Mouse (Mus musculus) limb, embryonic 10.5 days (tissue): ENCODE data around the gene Cers6. TPM values are rescaled to one million over a fixed set of nuclear protein-coding genes. Genes with fewer than 3 reads are reported as not detected.

Experiments
- DNase-seq: peaks from one replicate; pipeline ENCODE4 v3.0.0-alpha.2; 2017; ENCODE audit warnings: low spot score
- H3K27ac ChIP-seq: fragments of 300-500 bp; sonication (generic); 2 replicates; pipeline ENCODE4 v1.5.1; 2016; ENCODE audit warnings: mild to moderate bottlenecking
- H3K27me3 ChIP-seq: fragments of 300-500 bp; sonication (generic); 2 replicates; pipeline ENCODE4 v1.6.1; 2016; ENCODE audit warnings: low read depth, mild to moderate bottlenecking; ENCODE audit not compliant: poor library complexity, severe bottlenecking
- H3K36me3 ChIP-seq: fragments of 300-500 bp; sonication (generic); 2 replicates; pipeline ENCODE4 v1.6.1; 2016; ENCODE audit warnings: mild to moderate bottlenecking, moderate library complexity
- H3K4me1 ChIP-seq: fragments of 300-500 bp; sonication (generic); 2 replicates; pipeline ENCODE4 v1.6.1; 2016
- H3K4me3 ChIP-seq: fragments of 300-500 bp; sonication (generic); 2 replicates; pipeline ENCODE4 v1.5.1; 2016; ENCODE audit warnings: mild to moderate bottlenecking, moderate library complexity
- H3K9me3 ChIP-seq: fragments of 300-500 bp; sonication (generic); replicated peaks from 2 replicates; pipeline ENCODE4 v1.6.1; 2016; ENCODE audit warnings: mild to moderate bottlenecking
- WGBS: fragments of 180-500 bp; shearing (Covaris S2); methylation state at CpG from one replicate; pipeline ENCODE4 v1.1.7; 2016; 5-methylcytosine and 5-hydroxymethylcytosine counted together
- polyA plus RNA-seq: library from polyadenylated mRNA; unstranded; fragments of >200 nt; fragmentation: Nextera tagmentation; extraction: Ambion mirVana; gene quantifications from 2 replicates; pipeline ENCODE4 v1.2.1, GENCODE M21; 2016

The Cers6 gene
- polyA plus RNA-seq, 1 experiment from 2014 or later: 25.4 TPM

DNA sequence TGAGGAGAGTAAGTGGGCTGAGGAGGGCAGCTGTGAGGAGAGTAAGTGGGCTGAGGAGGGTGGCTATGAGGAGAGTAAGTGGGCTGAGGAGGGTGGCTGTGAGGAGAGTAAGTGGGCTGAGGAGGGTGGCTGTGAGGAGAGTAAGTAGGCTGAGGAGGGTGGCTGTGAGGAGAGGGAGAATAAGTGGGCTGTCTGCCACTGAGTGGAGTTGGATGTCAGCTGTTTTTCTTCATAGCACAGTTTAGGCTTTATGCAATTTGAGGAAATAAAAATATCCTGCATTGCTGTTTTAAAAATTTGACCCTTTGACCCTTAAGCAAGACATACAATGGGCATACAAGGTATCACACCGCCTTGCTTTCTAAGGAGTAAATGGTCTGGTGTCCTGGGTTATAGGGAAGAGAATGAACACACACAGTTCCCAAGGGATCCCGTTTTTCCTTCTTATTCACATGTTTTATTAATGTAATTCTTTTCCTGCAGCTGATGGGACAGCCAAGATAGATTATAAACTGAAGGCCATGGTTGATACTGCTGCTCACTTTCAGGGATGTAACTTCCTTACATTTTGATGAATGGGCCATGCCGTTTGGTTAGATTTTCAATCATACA lies 27.0 kb downstream of the Cers6 start:
- WGBS: 82% methylated on average over 3 of the region's 3 CpGs
- no peaks in the 10 kb centered on the region for H3K9me3 ChIP-seq
- H3K4me3 ChIP-seq: no peak overlapping the region
- H3K36me3 ChIP-seq: no peaks in the 10 kb centered on the region
- peaks cover 24% of the 10 kb centered on the region for H3K4me1 ChIP-seq
- no peak for DNase-seq
- no peak overlapping the region for H3K27ac ChIP-seq
- H3K27me3 ChIP-seq: no peaks in the 10 kb centered on the region

- H3K4me3 ChIP-seq: no peak overlapping the region
- DNase-seq: no peak
- H3K36me3 ChIP-seq: no peaks in the 10 kb centered on the region
- H3K9me3 ChIP-seq: no peaks in the 10 kb centered on the region
- peaks cover 24% of the 10 kb centered on the region for H3K4me1 ChIP-seq
- H3K27me3 ChIP-seq: no peaks in the 10 kb centered on the region
- no peak overlapping the region for H3K27ac ChIP-seq
- WGBS: 94% methylated on average over 5 of the region's 5 CpGs
Observed at GRCm38 (mm10) chr2:68889661-68890170, 28.5 kb downstream of the Cers6 start.

DNA sequence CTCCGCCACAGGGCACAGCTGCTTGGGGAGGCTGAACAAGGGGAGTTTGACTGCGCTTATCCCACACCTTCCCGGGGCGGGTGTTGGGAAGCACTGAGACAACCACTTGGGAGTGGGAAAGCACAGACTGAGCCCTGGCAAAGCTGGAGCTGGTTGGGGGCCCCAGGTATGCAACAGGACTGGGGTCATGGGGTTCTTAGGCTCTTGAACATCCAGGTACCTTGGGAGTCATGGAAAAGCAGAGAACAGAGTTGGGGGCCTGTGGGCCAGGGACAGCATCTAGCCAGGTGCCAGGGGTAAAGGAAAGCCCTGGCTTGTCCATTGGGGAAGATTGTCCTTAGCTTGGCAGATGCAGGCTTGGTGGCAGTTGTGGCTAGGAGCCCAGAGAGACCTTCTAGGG lies 31.2 kb downstream of the Cers6 start:
- H3K27ac ChIP-seq: no peak overlapping the region
- H3K36me3 ChIP-seq: no peaks in the 10 kb centered on the region
- WGBS: 97% methylated on average over 4 of the region's 4 CpGs
- no peak for DNase-seq
- peaks cover 9% of the 10 kb centered on the region for H3K4me1 ChIP-seq
- no peaks in the 10 kb centered on the region for H3K9me3 ChIP-seq
- no peaks in the 10 kb centered on the region for H3K27me3 ChIP-seq
- H3K4me3 ChIP-seq: no peak overlapping the region

GRCm38 (mm10) chr2:68895044-68895764 lies 34.0 kb downstream of the Cers6 start:
- Histone ChIP-seq H3K27ac (no peak overlapping the region), H3K9me3 (no peaks in the 10 kb centered on the region), H3K27me3 (no peaks in the 10 kb centered on the region), H3K4me3 (no peak overlapping the region), H3K4me1 (peaks cover 9% of the 10 kb centered on the region), H3K36me3 (no peaks in the 10 kb centered on the region)
- 78% methylated on average over 10 of the region's 10 CpGs for WGBS
- no peak for DNase-seq

GRCm38 (mm10) chr2:68896196-68896595 lies 35.0 kb downstream of the Cers6 start:
- no peaks in the 10 kb centered on the region for H3K27me3 ChIP-seq
- no peaks in the 10 kb centered on the region for H3K9me3 ChIP-seq
- H3K27ac ChIP-seq: no peak overlapping the region
- H3K4me3 ChIP-seq: no peak overlapping the region
- H3K36me3 ChIP-seq: no peaks in the 10 kb centered on the region
- peaks cover 9% of the 10 kb centered on the region for H3K4me1 ChIP-seq
- WGBS: 80% methylated on average over 4 of the region's 4 CpGs
- DNase-seq: no peak

DNA sequence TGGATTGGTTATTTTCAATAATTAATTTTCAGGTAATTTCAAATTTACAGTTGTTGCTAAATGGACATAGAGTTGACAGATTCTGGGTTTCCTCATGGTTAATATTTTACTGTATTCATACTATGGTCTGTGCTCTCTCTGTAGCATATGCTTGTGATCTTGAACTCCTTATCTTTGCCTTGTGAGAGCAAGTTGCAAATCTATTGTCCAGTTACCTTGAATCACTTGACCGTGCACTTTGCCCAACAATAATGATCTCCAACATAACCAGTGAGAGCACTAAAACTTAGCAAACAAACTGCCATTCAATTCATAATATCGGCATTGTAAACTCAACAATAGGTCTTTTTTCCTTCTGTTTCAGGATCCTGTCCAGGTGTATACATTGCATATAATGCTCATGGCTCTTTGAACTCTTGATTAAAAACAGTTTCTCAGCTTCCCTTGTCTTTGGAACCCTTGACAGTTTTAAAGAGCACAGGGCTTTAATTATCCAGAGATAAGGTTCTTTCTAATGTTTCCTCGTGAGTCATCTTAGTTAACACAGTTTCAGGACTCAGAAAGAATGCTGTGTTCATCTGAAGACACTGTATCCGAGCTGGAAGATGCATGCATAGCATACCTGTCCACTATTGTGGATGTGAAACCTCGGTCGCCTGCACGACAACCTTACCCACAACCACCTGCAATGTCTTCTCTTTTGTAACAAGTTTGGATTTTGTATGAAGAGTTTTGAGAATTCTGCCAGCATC lies 38.7 kb downstream of the Cers6 start:
- DNase-seq: no peak
- 83% methylated on average over 7 of the region's 7 CpGs for whole genome bisulfite sequencing
- no peaks in the 10 kb centered on the region for H3K36me3 ChIP-seq
- no peak overlapping the region for H3K27ac ChIP-seq
- no peak overlapping the region for H3K4me3 ChIP-seq
- no peaks in the 10 kb centered on the region for H3K27me3 ChIP-seq
- H3K9me3 ChIP-seq: no peaks in the 10 kb centered on the region
- H3K4me1 ChIP-seq: peaks cover 3% of the 10 kb centered on the region; the same call in 1 of the 2 replicates

DNA sequence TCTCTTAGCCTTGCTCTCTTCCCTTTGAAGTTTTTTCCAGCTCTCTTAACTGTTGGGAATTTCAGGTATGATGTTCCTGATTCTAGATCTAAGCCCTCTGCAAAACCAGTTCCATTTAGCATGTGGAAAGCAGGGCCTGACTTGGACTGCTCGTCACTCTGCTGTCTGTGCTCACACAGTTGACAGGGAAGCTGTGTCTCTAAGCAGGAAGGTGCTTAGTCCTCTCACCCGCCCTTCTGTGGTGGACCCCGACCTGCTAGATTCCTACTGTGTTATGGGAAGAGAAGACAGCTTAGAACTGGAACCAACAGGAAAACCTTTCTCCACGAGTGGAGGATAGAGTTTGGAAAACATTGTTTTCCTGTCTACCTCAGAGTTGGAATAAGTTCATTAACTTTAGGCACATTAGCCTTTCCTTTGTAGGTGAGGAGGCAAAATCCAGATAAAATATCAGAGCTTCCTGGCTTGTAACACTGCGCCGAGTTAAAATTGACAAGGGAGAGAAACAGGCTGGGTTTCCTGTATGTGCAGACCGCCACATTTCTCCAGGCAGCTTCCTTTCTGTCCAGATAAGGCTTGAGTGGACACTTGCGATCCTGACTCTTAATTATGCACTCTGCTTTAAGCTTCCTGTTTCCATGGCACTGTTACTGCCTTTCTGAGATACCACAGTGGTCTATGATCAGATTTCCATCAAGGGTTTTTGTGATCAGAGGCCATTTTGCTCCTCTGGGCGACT lies 39.6 kb downstream of the Cers6 start:
- Histone ChIP-seq H3K36me3 (no peaks in the 10 kb centered on the region), H3K9me3 (no peaks in the 10 kb centered on the region), H3K27ac (no peak overlapping the region), H3K27me3 (no peaks in the 10 kb centered on the region), H3K4me1 (no peaks in the 10 kb centered on the region), H3K4me3 (no peak overlapping the region)
- DNase-seq: no peak
- WGBS: 82% methylated on average over 9 of the region's 9 CpGs

GRCm38 (mm10) chr2:68901708-68902107 lies 40.5 kb downstream of the Cers6 start:
- H3K27me3 ChIP-seq: no peaks in the 10 kb centered on the region
- H3K36me3 ChIP-seq: no peaks in the 10 kb centered on the region
- no peaks in the 10 kb centered on the region for H3K4me1 ChIP-seq
- no peak overlapping the region for H3K4me3 ChIP-seq
- H3K9me3 ChIP-seq: no peaks in the 10 kb centered on the region
- no peak for DNase-seq
- 91% methylated on average over 2 of the region's 2 CpGs for WGBS
- H3K27ac ChIP-seq: no peak overlapping the region

GRCm38 (mm10) chr2:68902546-68902945 lies 41.3 kb downstream of the Cers6 start:
- Histone ChIP-seq H3K36me3 (no peaks in the 10 kb centered on the region), H3K4me1 (no peaks in the 10 kb centered on the region), H3K4me3 (no peak overlapping the region), H3K27me3 (no peaks in the 10 kb centered on the region), H3K9me3 (no peaks in the 10 kb centered on the region), H3K27ac (no peak overlapping the region)
- DNase-seq: no peak
- WGBS: 76% methylated on average over 6 of the region's 6 CpGs

DNA sequence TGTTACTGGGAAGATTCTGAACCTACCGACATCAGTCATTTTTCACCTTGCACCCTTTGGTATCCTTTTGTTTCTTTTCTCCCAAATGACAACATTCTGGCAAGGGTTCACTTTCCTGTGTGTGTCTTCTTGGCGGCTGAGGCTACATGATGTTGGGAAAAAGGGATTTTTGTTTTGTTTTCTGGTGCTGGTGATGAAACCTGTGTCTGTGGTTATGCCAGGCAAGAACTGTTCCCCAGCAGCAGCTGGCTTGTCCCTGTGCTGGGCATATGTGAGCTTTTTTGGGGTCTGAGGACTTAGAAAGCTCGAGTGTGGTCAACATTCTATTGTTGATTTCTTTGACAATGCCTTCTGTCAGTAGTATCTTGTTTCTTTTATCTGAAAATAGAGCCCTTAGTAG lies 45.7 kb downstream of the Cers6 start:
- H3K27ac ChIP-seq: no peak overlapping the region
- no peaks in the 10 kb centered on the region for H3K36me3 ChIP-seq
- DNase-seq: no peak
- no peaks in the 10 kb centered on the region for H3K27me3 ChIP-seq
- no peaks in the 10 kb centered on the region for H3K9me3 ChIP-seq
- H3K4me3 ChIP-seq: no peak overlapping the region
- no peaks in the 10 kb centered on the region for H3K4me1 ChIP-seq
- 92% methylated on average over 3 of the region's 3 CpGs for WGBS

- H3K36me3 ChIP-seq: no peaks in the 10 kb centered on the region
- 77% methylated on average over 11 of the region's 11 CpGs for WGBS
- no peak overlapping the region for H3K27ac ChIP-seq
- no peak for DNase-seq
- H3K9me3 ChIP-seq: no peaks in the 10 kb centered on the region
- no peaks in the 10 kb centered on the region for H3K4me1 ChIP-seq
- no peak overlapping the region for H3K4me3 ChIP-seq
- H3K27me3 ChIP-seq: no peaks in the 10 kb centered on the region
Observed at GRCm38 (mm10) chr2:68907721-68908463, 46.7 kb downstream of the Cers6 start.

- Histone ChIP-seq H3K9me3 (no peaks in the 10 kb centered on the region), H3K4me3 (no peak overlapping the region), H3K27me3 (no peaks in the 10 kb centered on the region), H3K4me1 (no peaks in the 10 kb centered on the region), H3K27ac (no peak overlapping the region), H3K36me3 (no peaks in the 10 kb centered on the region)
- WGBS: 78% methylated on average over 7 of the region's 7 CpGs
- DNase-seq: no peak
Observed at GRCm38 (mm10) chr2:68910727-68911126, 49.5 kb downstream of the Cers6 start.
